Mouse (Mus musculus) left cerebral cortex, adult 2 months (tissue): ENCODE results near the gene Osbpl2. TPM values are rescaled to one million over a fixed set of nuclear protein-coding genes. Genes with fewer than 3 reads are reported as not detected.

ENCODE experiments used
- DNase-seq, 2 experiments: peaks; one replicate each; pipeline ENCODE4 v3.0.0; 2021 to 2022; ENCODE audit warnings: low spot score in 2 of 2, mixed read lengths in 1 of 2; ENCODE audit errors: extremely low spot score in 1 of 2
- H3K27ac ChIP-seq: fragments of 200-600 bp; 2 replicates; pipeline ENCODE4 v1.8.1; 2022
- H3K4me3 ChIP-seq: fragments of 200-600 bp; 2 replicates; pipeline ENCODE4 v1.8.1; 2022
- CTCF ChIP-seq: fragments of 200-600 bp; IDR thresholded peaks from 2 replicates; pipeline ENCODE4 v1.8.1; 2022; ENCODE audit warnings: antibody characterized with exemption, mild to moderate bottlenecking, moderate library complexity
- intact Hi-C: fragments of 180-260 bp; cut with DNase I; formaldehyde crosslinking; loops from one replicate; pipeline ENCODE4 v1.15.1; 2025
- long read RNA-seq, 2 experiments: library from polyadenylated mRNA; stranded (forward); transcript quantifications; one replicate each; pipeline ENCODE4 v2.0.0; 2021; ENCODE audit warnings: borderline mapping rate in 2 of 2
- total RNA-seq, 2 experiments: library from RNA; stranded (reverse); gene quantifications; 2 replicates each; pipeline ENCODE4 v1.2.3; 2021

The Osbpl2 gene
- total RNA-seq: 10 to 100 TPM; 46.2 to 50.6 TPM
- long read RNA-seq, experiment 1, transcript Osbpl2-201 (14 exons, 2,805 nt): major isoform, 86 of 134 reads
- long read RNA-seq, experiment 1, partial matches to known transcripts: 22 of 134 reads
- long read RNA-seq, experiment 1, other reads (novel, unspliced or antisense): 25 of 134 reads
- long read RNA-seq, experiment 2, transcript Osbpl2-201 (14 exons, 2,805 nt): major isoform, 60 of 82 reads
- long read RNA-seq, experiment 2, partial matches to known transcripts: 2 of 82 reads
- long read RNA-seq, experiment 2, other reads (novel, unspliced or antisense): 20 of 82 reads

DNA sequence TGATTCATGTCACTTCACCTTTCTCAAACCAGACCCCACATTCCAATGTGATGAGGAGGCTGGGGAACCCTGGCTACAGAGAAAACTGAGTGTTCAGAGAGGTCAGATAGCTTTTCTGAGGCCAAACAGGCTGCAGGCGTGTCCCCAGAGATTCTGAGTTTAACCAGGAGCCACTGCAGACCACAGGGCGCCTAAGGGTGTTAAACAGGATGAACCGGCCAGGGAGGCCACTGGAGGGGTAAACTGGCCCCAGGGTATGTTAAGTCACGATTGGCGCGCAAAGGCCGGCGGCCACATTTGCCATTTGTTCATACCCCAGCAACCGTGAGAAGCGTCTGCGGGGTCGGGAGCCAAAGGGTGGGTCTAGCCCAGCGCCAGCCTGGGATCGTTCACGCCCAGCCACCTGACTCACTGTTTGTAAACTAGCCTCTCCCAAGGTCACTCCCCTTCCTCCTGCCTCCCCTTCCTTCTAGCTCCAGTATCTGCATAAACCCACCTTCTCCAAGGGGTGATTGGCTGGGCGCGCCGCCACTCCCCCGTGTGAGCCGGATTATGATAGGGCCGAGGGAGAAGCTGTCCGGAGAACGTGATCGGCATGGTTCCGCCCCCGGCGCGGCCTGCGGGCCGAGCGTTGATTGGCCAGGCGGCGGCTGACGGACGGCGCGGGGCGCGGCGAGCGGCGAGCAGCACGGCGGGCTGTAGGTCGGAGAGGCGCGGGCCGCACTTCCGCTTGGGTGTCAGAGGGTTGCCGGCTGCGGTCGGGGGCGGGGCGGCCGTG, at the start of gene Osbpl2:
Gene Osbpl2, plus strand, starts transcription at position 646 of the 778 bp plus-strand sequence.
- intact Hi-C loops: loop anchor here (2.0 kb wide), 2 partner anchors 14 to 48 kb away; partner anchors contain the start of genes Hrh3 and Mtg2

DNA sequence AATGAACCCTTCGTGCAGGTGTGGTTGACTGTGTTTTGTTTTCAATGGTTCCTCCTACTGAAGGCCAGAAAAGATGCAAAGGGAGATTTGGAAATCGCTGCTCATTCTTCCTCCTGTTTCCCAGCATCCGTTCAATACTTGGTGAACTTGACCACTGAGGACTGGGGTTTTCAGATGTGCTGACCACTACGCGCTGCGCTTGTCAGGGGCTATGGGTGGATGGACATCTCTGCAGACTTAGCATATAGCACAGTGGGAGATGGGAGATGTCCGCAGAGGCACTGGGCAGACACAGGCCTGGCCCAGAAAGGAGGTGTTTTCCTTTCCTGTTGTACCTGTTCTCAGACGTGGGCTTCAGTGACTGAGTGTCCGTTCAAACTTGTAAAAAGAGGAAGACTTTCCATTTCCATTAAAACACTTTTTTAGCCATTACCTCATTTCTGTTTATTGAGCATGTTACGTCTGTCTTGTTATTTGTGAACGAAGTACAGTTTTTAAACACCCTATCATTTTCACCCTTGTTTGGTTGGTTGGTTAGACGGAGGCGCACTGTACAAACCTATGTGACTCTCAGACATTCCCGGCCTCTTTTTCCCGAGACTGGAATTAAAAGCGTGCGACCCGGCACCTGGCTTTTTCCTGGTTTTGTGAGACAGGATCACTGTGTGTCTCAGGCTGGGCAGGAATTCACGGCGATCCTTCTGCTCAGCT, 49.2 kb upstream of the Osbpl2 start:
- H3K4me3 ChIP-seq: peak overlapping the region; percentile 85
- H3K27ac ChIP-seq: peak overlapping the region; percentile 95
- no peak for TF ChIP-seq CTCF
- DNase-seq: no peak
- intact Hi-C loops: loop anchor here (1.0 to 2.0 kb wide), 2 partner anchors 49 to 101 kb away; partner anchors contain the start of genes Adrm1 and Osbpl2

More for the DNA sequence above, at the start of gene Osbpl2:
- peak within 1 kb of the TSS; percentile 85 for H3K4me3 ChIP-seq
- H3K27ac ChIP-seq: peak within 1 kb of the TSS; percentile 91
- peak; percentile 99 to 100 for DNase-seq
- no peak for TF ChIP-seq CTCF

DNA sequence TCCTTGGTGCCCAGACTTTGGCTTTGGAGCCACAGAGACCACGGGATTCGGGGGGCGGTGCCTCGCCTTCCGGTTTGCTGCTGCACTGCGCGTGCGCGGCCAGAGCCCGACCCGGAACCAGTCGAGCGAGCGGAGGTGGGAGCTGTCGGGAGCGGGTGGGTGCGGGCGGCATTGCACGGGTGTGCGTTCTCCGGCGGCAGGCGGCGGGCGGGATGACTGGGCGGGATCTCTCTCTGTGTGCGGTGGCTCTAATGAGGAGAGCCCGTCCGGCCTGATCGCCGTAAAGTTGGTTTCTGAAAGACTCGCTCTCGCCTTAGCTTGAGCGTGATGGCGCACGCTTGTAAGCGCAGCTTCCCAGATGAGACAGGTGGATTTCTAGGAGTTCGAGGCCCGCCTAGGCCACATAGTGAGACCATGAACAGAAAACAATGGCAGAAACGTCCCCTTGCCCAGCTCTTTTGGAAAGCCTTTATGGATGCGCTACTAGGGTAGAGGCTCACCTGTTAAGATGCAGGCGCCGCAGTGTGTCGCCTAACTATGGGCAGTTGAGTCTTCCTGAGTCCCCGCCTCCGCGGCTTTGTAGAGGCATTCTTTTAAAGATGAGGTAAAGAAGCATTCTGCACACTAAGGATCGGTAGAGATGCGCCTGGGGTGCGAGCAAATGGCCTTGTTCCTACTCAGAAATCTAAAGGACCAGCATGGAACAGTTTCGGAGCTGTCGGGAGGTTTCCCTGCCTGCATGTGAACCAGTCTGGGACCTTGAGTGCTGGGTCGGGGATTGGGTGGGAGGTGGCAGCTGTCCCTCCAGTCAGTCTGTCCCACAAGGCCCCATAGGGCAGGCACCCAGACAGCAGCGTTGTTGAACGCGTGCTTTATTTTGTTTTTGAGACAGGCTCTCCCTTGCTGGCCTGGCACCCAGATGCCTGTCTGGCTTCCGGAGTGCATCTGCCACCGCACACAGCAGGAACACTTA, 48.3 kb upstream of the Osbpl2 start, which contains the start of gene Mtg2:
Gene Mtg2, plus strand, starts transcription at position 108 of the 973 bp plus-strand sequence.
- H3K4me3 ChIP-seq: peak within 1 kb of the TSS; percentile 85
- intact Hi-C loops: loop anchor here (1.0 to 2.0 kb wide), 2 partner anchors 48 to 101 kb away; partner anchors contain the start of genes Adrm1 and Osbpl2
- TF ChIP-seq CTCF: no peak; the same call in none of the 2 replicates
- H3K27ac ChIP-seq: peak within 1 kb of the TSS; percentile 95
- peak; percentile 97 for DNase-seq

DNA sequence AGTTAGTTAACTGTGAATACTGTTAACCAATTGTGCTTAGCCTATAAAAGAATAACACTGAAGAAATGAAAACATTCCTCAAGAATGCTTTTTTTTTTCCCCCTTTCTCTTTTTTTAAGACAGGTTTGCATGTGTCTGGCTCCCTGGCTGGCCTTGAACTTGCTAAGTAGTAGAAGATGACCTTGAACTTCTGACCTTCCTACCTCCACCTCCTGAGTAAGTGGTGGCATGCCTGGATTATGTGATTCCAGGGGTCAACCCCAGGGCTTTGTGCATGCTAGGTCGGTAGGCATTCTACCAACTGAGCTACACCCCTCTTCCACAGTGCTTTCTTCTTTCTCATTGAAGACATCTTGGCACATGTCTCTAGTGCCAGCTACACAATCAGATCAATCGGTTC, 47.4 kb upstream of the Osbpl2 start:
- TF ChIP-seq CTCF: no peak
- no peak for DNase-seq
- intact Hi-C loops: loop anchor here (2.0 kb wide), 1 partner anchor 47 kb away; the partner anchor contains the start of gene Osbpl2
- Histone ChIP-seq H3K4me3 (no peak overlapping the region), H3K27ac (no peak overlapping the region)

DNA sequence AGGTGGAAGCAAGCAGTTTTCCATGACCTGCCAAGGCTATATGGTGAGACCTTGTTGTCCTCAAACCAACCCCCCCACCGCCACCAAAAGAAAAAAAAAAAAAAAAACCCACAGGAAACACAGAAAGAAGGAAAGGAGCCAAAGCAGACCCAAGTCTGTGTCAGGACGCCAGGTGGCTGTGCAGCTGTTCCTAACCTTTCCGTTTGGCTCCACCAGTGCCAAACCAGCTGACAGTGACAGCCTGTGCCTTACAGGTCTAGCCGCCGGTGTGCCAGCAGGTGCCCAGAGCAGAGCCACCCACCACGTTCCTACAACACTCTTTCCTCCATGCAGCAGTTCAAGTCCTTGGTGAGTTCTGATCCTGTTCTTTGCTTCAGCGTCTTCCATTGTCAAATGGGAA, 46.2 kb upstream of the Osbpl2 start:
- no peak overlapping the region for H3K4me3 ChIP-seq
- TF ChIP-seq CTCF: no peak

DNA sequence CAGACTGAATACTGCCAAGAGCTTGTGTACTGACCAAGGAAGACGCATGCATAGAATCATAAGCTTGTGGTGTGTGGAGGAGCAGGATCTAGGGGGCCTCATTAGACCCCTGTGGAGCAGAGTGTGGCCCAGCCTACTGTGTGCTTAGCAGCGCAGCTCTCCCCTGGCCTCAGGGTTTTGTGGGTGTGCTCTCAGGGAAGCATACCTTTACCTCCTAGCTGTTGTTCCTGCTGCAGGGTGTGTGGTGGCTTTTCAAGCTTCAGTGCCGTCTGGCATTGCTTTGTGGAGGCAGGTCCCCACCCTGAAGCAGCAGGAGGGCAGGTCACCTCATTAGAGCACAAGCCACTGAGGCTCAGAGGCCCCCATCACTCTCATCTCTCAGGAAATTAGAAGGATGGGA, 41.5 kb upstream of the Osbpl2 start:
- DNase-seq: no peak
- H3K27ac ChIP-seq: no peak overlapping the region
- intact Hi-C loops: no loop called here
- TF ChIP-seq CTCF: no peak
- H3K4me3 ChIP-seq: no peak overlapping the region

More for the DNA sequence above, 46.2 kb upstream of the Osbpl2 start:
- DNase-seq: no peak
- H3K27ac ChIP-seq: no peak overlapping the region
- intact Hi-C loops: no loop called here

DNA sequence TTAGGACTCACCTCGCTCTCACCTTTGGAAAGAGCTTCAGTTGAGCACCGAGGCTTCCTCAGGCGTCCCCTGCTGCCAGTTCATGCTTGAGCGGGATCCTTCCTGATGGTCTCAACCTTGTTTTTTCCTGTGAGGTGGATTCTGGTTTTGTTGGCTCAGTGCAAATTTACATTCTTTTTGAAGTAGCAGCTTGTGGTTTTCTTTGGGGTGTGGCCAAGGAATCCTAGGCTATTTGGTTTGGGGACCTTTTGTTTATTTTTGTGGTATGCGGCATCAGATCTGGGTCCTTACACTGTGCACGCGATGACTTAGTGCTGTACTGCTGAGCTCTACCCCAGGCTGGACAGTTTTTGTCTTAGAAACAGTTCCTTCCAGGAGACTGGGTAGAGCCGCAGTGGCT, 38.4 kb upstream of the Osbpl2 start:
- intact Hi-C loops: no loop called here
- H3K27ac ChIP-seq: no peak overlapping the region
- H3K4me3 ChIP-seq: no peak overlapping the region
- no peak for TF ChIP-seq CTCF
- no peak for DNase-seq

DNA sequence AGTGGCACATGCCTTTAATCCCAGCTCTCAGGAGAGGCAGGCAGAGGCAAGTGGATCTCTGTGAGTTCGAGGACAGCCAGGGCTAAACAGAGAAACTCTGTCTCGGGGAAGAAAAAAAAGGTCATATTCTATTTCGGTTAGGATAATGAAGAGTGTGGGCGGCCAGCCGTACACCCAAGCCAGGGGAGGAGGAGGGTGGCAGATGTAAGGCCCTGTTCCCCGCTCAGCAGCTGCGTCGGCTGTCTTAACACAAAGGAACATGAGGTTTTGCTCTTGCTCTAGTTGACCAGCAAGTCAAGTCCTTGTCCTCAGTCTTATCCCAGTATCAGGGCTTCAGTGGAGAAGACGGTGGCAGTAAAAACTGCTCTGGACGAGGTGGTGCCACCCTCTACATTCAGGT, 36.0 kb upstream of the Osbpl2 start:
- Histone ChIP-seq H3K27ac (no peak overlapping the region), H3K4me3 (no peak overlapping the region)
- intact Hi-C loops: no loop called here
- no peak for DNase-seq
- TF ChIP-seq CTCF: no peak

DNA sequence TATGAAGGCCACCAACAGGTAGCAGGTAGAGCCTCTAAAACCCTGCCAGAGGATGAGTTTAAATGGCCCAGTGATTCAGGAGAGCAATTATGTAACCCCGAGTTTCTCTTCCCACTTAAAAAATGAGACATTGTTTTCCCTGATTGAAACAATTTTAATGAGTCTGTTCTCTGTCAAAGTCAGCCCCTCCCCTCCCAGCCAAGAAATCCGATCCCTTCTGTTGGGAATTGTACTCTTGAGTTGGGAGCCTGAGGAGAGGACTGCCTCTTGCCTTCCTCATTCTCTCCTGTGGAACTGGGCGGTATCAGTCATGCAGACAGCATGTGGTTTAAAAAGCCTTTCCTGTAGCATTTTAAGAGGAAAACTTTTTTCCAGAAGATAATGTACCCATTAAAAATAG, 34.5 kb upstream of the Osbpl2 start:
- no peak overlapping the region for H3K27ac ChIP-seq
- intact Hi-C loops: no loop called here
- no peak for DNase-seq
- no peak overlapping the region for H3K4me3 ChIP-seq
- TF ChIP-seq CTCF: no peak

DNA sequence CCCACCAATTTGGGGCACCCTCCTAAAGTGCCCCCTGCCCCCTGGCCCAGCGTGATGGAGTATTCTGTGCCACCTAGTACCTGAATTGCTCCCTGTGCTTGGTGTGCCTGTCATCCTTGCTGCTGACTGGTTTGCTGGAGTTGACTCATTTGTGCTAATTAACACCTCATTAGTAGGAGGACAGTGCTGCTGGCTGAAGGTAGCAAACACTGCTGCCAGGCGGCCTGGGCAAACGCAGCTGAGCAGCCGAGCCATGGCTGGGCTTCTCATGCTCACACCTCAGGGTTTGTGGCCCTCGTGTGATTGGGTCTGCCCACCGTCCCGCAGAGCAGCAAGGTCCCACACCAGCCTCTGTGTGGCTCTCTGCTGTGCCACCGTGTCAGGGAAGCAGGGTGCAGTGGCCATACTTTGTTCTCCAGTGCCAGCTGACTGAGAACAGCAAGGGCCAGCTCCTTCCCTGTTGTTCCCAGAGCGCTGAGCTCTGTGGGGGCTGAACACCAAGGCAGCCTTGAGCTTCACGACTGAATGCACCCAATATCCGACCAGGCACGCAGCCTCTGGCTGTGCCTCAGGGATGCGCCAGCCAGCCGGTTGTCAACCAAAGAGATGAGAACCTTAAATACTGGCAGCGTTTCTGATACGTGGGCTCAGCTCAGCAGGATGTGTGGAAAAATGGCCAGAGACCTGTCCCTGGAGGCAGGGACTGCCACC, 33.0 kb upstream of the Osbpl2 start:
- TF ChIP-seq CTCF: no peak
- DNase-seq: no peak
- intact Hi-C loops: loop anchor here (5.0 kb wide), 1 partner anchor 81 kb away; no protein-coding TSS in a partner anchor
- no peak overlapping the region for H3K27ac ChIP-seq
- H3K4me3 ChIP-seq: no peak overlapping the region
